Comparison of ENCODE assay signal across 8 mouse cellular contexts in the genomic region with DNA sequence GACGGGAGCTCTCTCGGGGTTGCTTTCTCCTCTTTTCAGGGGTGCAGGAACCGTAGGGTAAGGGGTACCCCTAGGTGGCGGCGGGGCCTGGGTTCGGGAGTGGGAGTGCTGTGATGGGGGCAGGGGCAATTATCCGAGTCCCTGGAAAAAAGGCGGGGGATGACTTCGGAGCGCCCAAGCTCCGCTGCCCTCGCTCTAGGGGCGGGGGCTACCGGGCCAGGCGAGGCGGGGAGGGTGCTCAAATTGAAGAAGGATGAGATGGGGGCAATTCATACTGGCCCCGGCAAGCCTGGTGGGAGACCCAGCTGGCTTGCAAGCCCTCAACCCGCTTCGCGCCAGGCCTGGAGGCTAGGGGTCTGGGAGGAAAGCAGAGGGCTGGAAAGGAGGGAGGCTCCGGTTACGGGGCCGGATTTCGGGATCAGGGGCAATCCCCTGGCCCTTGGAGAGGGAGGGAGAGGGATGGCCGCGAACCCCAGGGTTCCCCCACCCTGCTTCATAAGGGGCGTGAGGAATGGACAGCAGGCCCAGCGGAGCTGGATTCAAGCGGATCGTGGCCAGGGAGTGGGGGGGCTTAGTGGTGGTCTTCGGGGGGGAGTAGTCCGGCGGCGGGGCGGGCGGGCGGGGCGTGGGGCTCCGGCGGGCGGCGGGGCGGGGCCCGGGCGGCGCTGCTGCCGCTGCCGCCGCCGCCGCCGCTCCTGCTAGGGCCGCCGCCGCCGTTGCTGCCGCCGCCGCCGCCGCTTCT. TPM values are rescaled to one million over a fixed set of nuclear protein-coding genes. Genes with fewer than 3 reads are reported as not detected.
DNase-seq lines count a peak whose midpoint lies in the region; ATAC-seq lines count a peak whose summit lies in the region.

No protein-coding gene starts in this region.

- H3K4me1 ChIP-seq in forebrain, embryonic 10.5 days = peaks cover 26% of the 10 kb centered on the region
- no peaks in the 10 kb centered on the region; the same call in 1 of the 2 replicates for H3K4me1 ChIP-seq in hindbrain, embryonic 14.5 days (replicated peaks; ENCODE audit: control insufficient read depth, insufficient read depth, low read length)
- no peaks in the 10 kb centered on the region for H3K4me1 ChIP-seq in liver, embryonic 11.5 days (replicated peaks; ENCODE audit: control insufficient read depth, insufficient read depth, low read length)
- no peaks in the 10 kb centered on the region for H3K4me1 ChIP-seq in neural tube, embryonic 14.5 days (ENCODE audit: control insufficient read depth, insufficient read depth, low read length)

- H3K27me3 ChIP-seq in forebrain, embryonic 10.5 days (ENCODE audit: poor library complexity, severe bottlenecking) = peaks cover 30% of the 10 kb centered on the region
- 0 out of 2 replicates have a peak, but pooled peaks cover 3% of the 10 kb centered on the region for H3K27me3 ChIP-seq in hindbrain, embryonic 14.5 days (ENCODE audit: control insufficient read depth, insufficient read depth, low read length)
- H3K27me3 ChIP-seq in liver, embryonic 11.5 days (replicated peaks; ENCODE audit: control insufficient read depth, insufficient read depth, low read length) = peaks cover 30% of the 10 kb centered on the region
- no peaks in the 10 kb centered on the region for H3K27me3 ChIP-seq in neural tube, embryonic 14.5 days (ENCODE audit: control insufficient read depth, insufficient read depth, low read length)

- no peak for ATAC-seq in hindbrain, embryonic 14.5 days (ENCODE audit: low FRiP score)
- no peak for ATAC-seq in liver, embryonic 11.5 days (replicated peaks; ENCODE audit: low FRiP score)
- no peak for ATAC-seq in neural tube, embryonic 14.5 days (ENCODE audit: low read depth)

- peak overlapping the region; percentile 85 for H3K27ac ChIP-seq in forebrain, embryonic 10.5 days
- peak overlapping the region; percentile 80 for H3K27ac ChIP-seq in hindbrain, embryonic 14.5 days
- peak overlapping the region; percentile 83; the same call in 1 of the 2 replicates for H3K27ac ChIP-seq in liver, embryonic 11.5 days (ENCODE audit: low read depth, low read length)
- peak overlapping the region; percentile 55; the same call in 1 of the 2 replicates for H3K27ac ChIP-seq in neural tube, embryonic 14.5 days (ENCODE audit: low read depth, low read length)

- peak overlapping the region; percentile 50 for H3K4me2 ChIP-seq in hindbrain, embryonic 14.5 days (replicated peaks)
- peak overlapping the region; percentile 76 for H3K4me2 ChIP-seq in liver, embryonic 11.5 days
- H3K4me2 ChIP-seq in neural tube, embryonic 14.5 days (ENCODE audit: low read depth, low read length) = peak overlapping the region; percentile 48

- H3K9ac ChIP-seq in hindbrain, embryonic 14.5 days = peak overlapping the region; percentile 70
- peak overlapping the region; percentile 67 for H3K9ac ChIP-seq in liver, embryonic 11.5 days (ENCODE audit: low read depth, low read length)
- peak overlapping the region; percentile 47 for H3K9ac ChIP-seq in neural tube, embryonic 14.5 days (replicated peaks; ENCODE audit: low read depth, low read length)

- 15% methylated on average over 32 of the region's 61 CpGs for WGBS in forebrain, embryonic 10.5 days
- WGBS in hindbrain, embryonic 14.5 days = 13% methylated on average over 26 of the region's 61 CpGs
- WGBS in liver, embryonic 11.5 days = 6% methylated on average over 30 of the region's 61 CpGs
- WGBS in neural tube, embryonic 14.5 days = 20% methylated on average over 34 of the region's 61 CpGs

- H3K36me3 ChIP-seq in forebrain, embryonic 10.5 days (replicated peaks) = peaks cover under 1% of the 10 kb centered on the region; the same call in 1 of the 2 replicates
- H3K36me3 ChIP-seq in hindbrain, embryonic 14.5 days (replicated peaks; ENCODE audit: control insufficient read depth, insufficient read depth) = no peaks in the 10 kb centered on the region
- no peaks in the 10 kb centered on the region for H3K36me3 ChIP-seq in liver, embryonic 11.5 days (ENCODE audit: control insufficient read depth, insufficient read depth, low read length)
- no peaks in the 10 kb centered on the region for H3K36me3 ChIP-seq in neural tube, embryonic 14.5 days (ENCODE audit: control insufficient read depth, insufficient read depth, low read length)

- DNase-seq in layer of hippocampus, adult 9-11 months = peak; percentile 2
- DNase-seq in layer of hippocampus, postnatal 25 days (ENCODE audit: extremely low spot score in 1 of 2, low spot score in 1 of 2) = no peak
- peak; percentile 27 for DNase-seq in adrenal gland, postnatal 10 days
- DNase-seq in forebrain, embryonic 10.5 days (ENCODE audit: extremely low spot score, low spot score) = peak; percentile 39
- no peak for DNase-seq in hindbrain, embryonic 14.5 days (ENCODE audit: low spot score)
- DNase-seq in liver, embryonic 11.5 days (ENCODE audit: low spot score) = peak; percentile 42
- DNase-seq in T-cell, adult 2 months (ENCODE audit: low spot score) = no peak

- H3K4me3 ChIP-seq in forebrain, embryonic 10.5 days = peak overlapping the region; percentile 65
- peak overlapping the region; percentile 55 for H3K4me3 ChIP-seq in hindbrain, embryonic 14.5 days (replicated peaks; ENCODE audit: low read length)
- H3K4me3 ChIP-seq in liver, embryonic 11.5 days (ENCODE audit: low read depth, low read length) = peak overlapping the region; percentile 65
- H3K4me3 ChIP-seq in neural tube, embryonic 14.5 days (ENCODE audit: low read depth, low read length) = peak overlapping the region; percentile 46

- H3K9me3 ChIP-seq in forebrain, embryonic 10.5 days = no peaks in the 10 kb centered on the region; the same call in 1 of the 2 replicates
- no peaks in the 10 kb centered on the region for H3K9me3 ChIP-seq in hindbrain, embryonic 14.5 days (ENCODE audit: control insufficient read depth, low read length)
- no peaks in the 10 kb centered on the region for H3K9me3 ChIP-seq in liver, embryonic 11.5 days (ENCODE audit: control insufficient read depth, low read length)
- no peaks in the 10 kb centered on the region for H3K9me3 ChIP-seq in neural tube, embryonic 14.5 days (ENCODE audit: control insufficient read depth, low read length)

RNA-seq across cellular contexts. Expression of gene Bcorl1, which starts 3.7 kb away (rescaled TPM):
- 10 to 100 TPM; 15.2 to 19.3 TPM for total RNA-seq in layer of hippocampus, postnatal 25 days (2021)
- total RNA-seq in adrenal gland, postnatal 10 days (2021) = 10 to 100 TPM in 1 of 2 experiments, 1 to 10 TPM in 1; 9.9 to 12.6 TPM
- 5.1 and 6.2 TPM in 2 replicates for polyA plus RNA-seq in forebrain, embryonic 10.5 days (2016; fragmentation: Nextera tagmentation; extraction: Ambion mirVana)
- 6.9 and 8.1 TPM in 2 replicates for polyA plus RNA-seq in hindbrain, embryonic 14.5 days (2014; fragmentation: Nextera tagmentation; extraction: Ambion mirVana)
- polyA plus RNA-seq in liver, embryonic 11.5 days (2014; fragmentation: Nextera tagmentation; extraction: Ambion mirVana) = 5.4 and 7.3 TPM in 2 replicates
- polyA plus RNA-seq in neural tube, embryonic 14.5 days (2014; fragmentation: Nextera tagmentation; extraction: Ambion mirVana) = 6.4 and 6.9 TPM in 2 replicates

Comparison
In these comparisons a context has a peak if more than half of its experiments do, and no peak if none do; other contexts are left out.
1. DNase-seq: peak in layer of hippocampus, adult 9-11 months (single experiment), adrenal gland, postnatal 10 days (single experiment), forebrain, embryonic 10.5 days (single experiment) and liver, embryonic 11.5 days (single experiment); none in layer of hippocampus, postnatal 25 days (0 of 2), hindbrain, embryonic 14.5 days (single experiment) and T-cell, adult 2 months (single experiment).
2. Peak in every context shown above with its lines, with median percentiles within 50 percentile points of each other: H3K27ac ChIP-seq, H3K4me3 ChIP-seq, H3K4me2 ChIP-seq and H3K9ac ChIP-seq.